Mouse (Mus musculus) ovary, postnatal 10 days (tissue): ENCODE results near the gene Ckap4.

Experiments
- DNase-seq: peaks from one replicate; pipeline ENCODE4 v3.0.0; 2022; ENCODE audit warnings: low spot score

Ckap4 gene

GRCm38 (mm10) chr10:84533912-84534671 is at the start of gene Ckap4:
TSS of gene Ckap4 (minus strand) at chr10:84534062.
- DNase-seq = peak; percentile 56

- no peak for DNase-seq
Measured at GRCm38 (mm10) chr10:84582236-84582635, 48.4 kb upstream of the Ckap4 start.

- no peak for DNase-seq
Measured at GRCm38 (mm10) chr10:84581191-84581590, 47.3 kb upstream of the Ckap4 start.

- DNase-seq = no peak
Measured at GRCm38 (mm10) chr10:84579527-84579926, 45.7 kb upstream of the Ckap4 start.

GRCm38 (mm10) chr10:84578738-84579137 is 44.9 kb upstream of the Ckap4 start:
- no peak for DNase-seq

- DNase-seq = peak; percentile 59
Measured at GRCm38 (mm10) chr10:84577071-84577727, 43.3 kb upstream of the Ckap4 start.

- DNase-seq = peak; percentile 75
Measured at GRCm38 (mm10) chr10:84576395-84577070, 42.7 kb upstream of the Ckap4 start, which contains the start of gene Tcp11l2. TSS of gene Tcp11l2 (plus strand) at chr10:84576626.

GRCm38 (mm10) chr10:84576029-84576394 is 42.1 kb upstream of the Ckap4 start:
- DNase-seq = no peak

GRCm38 (mm10) chr10:84573671-84574420 is 40.0 kb upstream of the Ckap4 start:
- DNase-seq = no peak

- DNase-seq = no peak
Measured at GRCm38 (mm10) chr10:84571052-84571639, 37.3 kb upstream of the Ckap4 start.

- no peak for DNase-seq
Measured at GRCm38 (mm10) chr10:84564427-84564826, 30.6 kb upstream of the Ckap4 start.

- no peak for DNase-seq
Measured at GRCm38 (mm10) chr10:84562567-84563554, 29.0 kb upstream of the Ckap4 start.

- DNase-seq = no peak
Measured at GRCm38 (mm10) chr10:84562121-84562520, 28.3 kb upstream of the Ckap4 start.

- no peak for DNase-seq
Measured at GRCm38 (mm10) chr10:84559986-84560385, 26.1 kb upstream of the Ckap4 start.

- no peak for DNase-seq
Measured at GRCm38 (mm10) chr10:84558511-84558910, 24.6 kb upstream of the Ckap4 start.

GRCm38 (mm10) chr10:84556120-84556519 is 22.3 kb upstream of the Ckap4 start:
- DNase-seq = no peak

GRCm38 (mm10) chr10:84554291-84555009 is 20.6 kb upstream of the Ckap4 start:
- DNase-seq = no peak

GRCm38 (mm10) chr10:84552477-84552876 is 18.6 kb upstream of the Ckap4 start:
- no peak for DNase-seq

GRCm38 (mm10) chr10:84551846-84552245 is 18.0 kb upstream of the Ckap4 start:
- DNase-seq = no peak

GRCm38 (mm10) chr10:84549920-84550293 is 16.0 kb upstream of the Ckap4 start:
- DNase-seq = no peak
